Mouse (Mus musculus) intestine, embryonic 15.5 days (tissue): ENCODE results near the gene Syt7. TPM values are rescaled to one million over a fixed set of nuclear protein-coding genes. Genes with fewer than 3 reads are reported as not detected.

Experiments
- ATAC-seq: fragments of 200-750 bp; cut with Nextera tagmentation; 2 replicates; pipeline ENCODE4 v1.8.0; 2017; ENCODE audit warnings: moderate TSS enrichment, moderate library complexity
- H3K27ac ChIP-seq: fragments of 300-500 bp; sonication (generic); 2 replicates; pipeline ENCODE4 v1.5.1; 2015; ENCODE audit warnings: mild to moderate bottlenecking, inconsistent platforms
- H3K27me3 ChIP-seq: fragments of 300-500 bp; sonication (generic); replicated peaks from 2 replicates; pipeline ENCODE4 v1.6.1; 2015; ENCODE audit warnings: inconsistent platforms
- H3K36me3 ChIP-seq: fragments of 300-500 bp; sonication (generic); 2 replicates; pipeline ENCODE4 v1.6.1; 2015; ENCODE audit warnings: inconsistent platforms
- H3K4me1 ChIP-seq: fragments of 300-500 bp; sonication (generic); replicated peaks from 2 replicates; pipeline ENCODE4 v1.6.1; 2015; ENCODE audit warnings: inconsistent platforms
- H3K4me2 ChIP-seq: fragments of 300-500 bp; sonication (generic); replicated peaks from 2 replicates; pipeline ENCODE4 v1.6.1; 2015; ENCODE audit warnings: mild to moderate bottlenecking, inconsistent platforms
- H3K4me3 ChIP-seq: fragments of 300-500 bp; sonication (generic); replicated peaks from 2 replicates; pipeline ENCODE4 v1.5.1; 2015; ENCODE audit warnings: inconsistent platforms
- H3K9ac ChIP-seq: fragments of 300-500 bp; sonication (generic); 2 replicates; pipeline ENCODE4 v1.6.1; 2015; ENCODE audit warnings: inconsistent platforms
- H3K9me3 ChIP-seq: fragments of 300-500 bp; sonication (generic); 2 replicates; pipeline ENCODE4 v1.6.1; 2016; ENCODE audit warnings: inconsistent platforms
- WGBS: fragments of 180-500 bp; shearing (Covaris S2); methylation state at CpG from one replicate; pipeline ENCODE4 v1.1.7; 2015; 5-methylcytosine and 5-hydroxymethylcytosine counted together
- polyA plus RNA-seq: library from polyadenylated mRNA; unstranded; fragments of >200 nt; fragmentation: Nextera tagmentation; extraction: Ambion mirVana; gene quantifications from 2 replicates; pipeline ENCODE4 v1.2.1, GENCODE M21; 2015

The Syt7 gene
- polyA plus RNA-seq, 1 experiment from 2014 or later: 1.7 TPM

- no peak overlapping the region for H3K4me3 ChIP-seq
- WGBS: 49% methylated on average over 3 of the region's 3 CpGs
- H3K9ac ChIP-seq: no peak overlapping the region
- peaks cover 34% of the 10 kb centered on the region for H3K4me1 ChIP-seq
- H3K36me3 ChIP-seq: no peaks in the 10 kb centered on the region
- H3K27ac ChIP-seq: no peak overlapping the region
- H3K9me3 ChIP-seq: no peaks in the 10 kb centered on the region
- H3K4me2 ChIP-seq: no peak overlapping the region
- no peak for ATAC-seq
- H3K27me3 ChIP-seq: no peaks in the 10 kb centered on the region
These were observed 42.5 kb downstream of the Syt7 start for GRCm38 (mm10) chr19:10431410-10431809.

GRCm38 (mm10) chr19:10431841-10432240 lies 43.0 kb downstream of the Syt7 start:
- no peak for ATAC-seq
- WGBS: 58% methylated on average over 4 of the region's 4 CpGs
- Histone ChIP-seq H3K4me3 (no peak overlapping the region), H3K36me3 (no peaks in the 10 kb centered on the region), H3K9me3 (no peaks in the 10 kb centered on the region), H3K27me3 (no peaks in the 10 kb centered on the region), H3K4me1 (peaks cover 30% of the 10 kb centered on the region), H3K27ac (no peak overlapping the region), H3K9ac (no peak overlapping the region), H3K4me2 (no peak overlapping the region)

- no peaks in the 10 kb centered on the region for H3K9me3 ChIP-seq
- H3K27me3 ChIP-seq: no peaks in the 10 kb centered on the region
- no peak overlapping the region for H3K9ac ChIP-seq
- no peak overlapping the region for H3K4me2 ChIP-seq
- no peak overlapping the region for H3K27ac ChIP-seq
- H3K4me3 ChIP-seq: no peak overlapping the region
- WGBS: 78% methylated on average over 7 of the region's 7 CpGs
- peaks cover 18% of the 10 kb centered on the region for H3K4me1 ChIP-seq
- no peak for ATAC-seq
- no peaks in the 10 kb centered on the region for H3K36me3 ChIP-seq
These were observed 44.3 kb downstream of the Syt7 start for GRCm38 (mm10) chr19:10433225-10433624.

GRCm38 (mm10) chr19:10433879-10434540 lies 45.1 kb downstream of the Syt7 start:
- Histone ChIP-seq H3K27ac (no peak overlapping the region), H3K4me1 (peaks cover 16% of the 10 kb centered on the region), H3K4me2 (no peak overlapping the region), H3K9me3 (no peaks in the 10 kb centered on the region), H3K36me3 (no peaks in the 10 kb centered on the region), H3K4me3 (no peak overlapping the region), H3K27me3 (no peaks in the 10 kb centered on the region), H3K9ac (no peak overlapping the region)
- no peak for ATAC-seq
- WGBS: 67% methylated on average over 9 of the region's 9 CpGs

- H3K9me3 ChIP-seq: no peaks in the 10 kb centered on the region
- H3K36me3 ChIP-seq: no peaks in the 10 kb centered on the region
- no peak overlapping the region for H3K27ac ChIP-seq
- H3K9ac ChIP-seq: no peak overlapping the region
- no peak overlapping the region for H3K4me2 ChIP-seq
- peaks cover 16% of the 10 kb centered on the region for H3K4me1 ChIP-seq
- peak; percentile 65 for ATAC-seq
- H3K4me3 ChIP-seq: no peak overlapping the region
- WGBS: 55% methylated on average over 6 of the region's 6 CpGs
- H3K27me3 ChIP-seq: no peaks in the 10 kb centered on the region
These were observed 46.0 kb downstream of the Syt7 start for GRCm38 (mm10) chr19:10434927-10435326.

GRCm38 (mm10) chr19:10435908-10436307 lies 47.0 kb downstream of the Syt7 start:
- Histone ChIP-seq H3K9ac (no peak overlapping the region), H3K4me2 (no peak overlapping the region), H3K27ac (no peak overlapping the region), H3K27me3 (no peaks in the 10 kb centered on the region), H3K4me1 (peaks cover 6% of the 10 kb centered on the region), H3K4me3 (no peak overlapping the region), H3K36me3 (no peaks in the 10 kb centered on the region), H3K9me3 (no peaks in the 10 kb centered on the region)
- ATAC-seq: peak; percentile 32; the same call in 1 of the 2 replicates
- 33% methylated on average over 3 of the region's 3 CpGs for WGBS

GRCm38 (mm10) chr19:10436726-10437125 lies 47.8 kb downstream of the Syt7 start:
- WGBS: 17% methylated on average over 1 of the region's 1 CpGs
- Histone ChIP-seq H3K9ac (no peak overlapping the region), H3K4me3 (no peak overlapping the region), H3K9me3 (no peaks in the 10 kb centered on the region), H3K4me2 (no peak overlapping the region), H3K27me3 (no peaks in the 10 kb centered on the region), H3K4me1 (0 out of 2 replicates have a peak, but pooled peaks cover 2% of the 10 kb centered on the region), H3K36me3 (no peaks in the 10 kb centered on the region), H3K27ac (no peak overlapping the region)
- no peak for ATAC-seq

- Histone ChIP-seq H3K4me3 (no peak overlapping the region), H3K9me3 (no peaks in the 10 kb centered on the region), H3K36me3 (no peaks in the 10 kb centered on the region), H3K27me3 (no peaks in the 10 kb centered on the region), H3K4me1 (no peaks in the 10 kb centered on the region), H3K4me2 (no peak overlapping the region), H3K9ac (no peak overlapping the region), H3K27ac (no peak overlapping the region)
- no peak for ATAC-seq
- 75% methylated on average over 1 of the region's 1 CpGs for whole genome bisulfite sequencing
These were observed 48.6 kb downstream of the Syt7 start for GRCm38 (mm10) chr19:10437521-10437920.

- no peak overlapping the region for H3K27ac ChIP-seq
- H3K9me3 ChIP-seq: no peaks in the 10 kb centered on the region
- no peak overlapping the region for H3K4me3 ChIP-seq
- H3K9ac ChIP-seq: no peak overlapping the region
- no peaks in the 10 kb centered on the region for H3K36me3 ChIP-seq
- no peaks in the 10 kb centered on the region for H3K4me1 ChIP-seq
- H3K4me2 ChIP-seq: no peak overlapping the region
- WGBS: 90% methylated on average over 15 of the region's 15 CpGs
- no peaks in the 10 kb centered on the region for H3K27me3 ChIP-seq
- ATAC-seq: no peak
These were observed 55.9 kb downstream of the Syt7 start for GRCm38 (mm10) chr19:10444685-10445369.

GRCm38 (mm10) chr19:10448275-10448674 lies 59.4 kb downstream of the Syt7 start:
- 95% methylated on average over 7 of the region's 7 CpGs for WGBS
- Histone ChIP-seq H3K9ac (no peak overlapping the region), H3K4me1 (no peaks in the 10 kb centered on the region), H3K27me3 (peaks cover 8% of the 10 kb centered on the region), H3K36me3 (no peaks in the 10 kb centered on the region), H3K4me3 (no peak overlapping the region), H3K4me2 (no peak overlapping the region), H3K9me3 (no peaks in the 10 kb centered on the region), H3K27ac (no peak overlapping the region)
- no peak for ATAC-seq

GRCm38 (mm10) chr19:10449190-10449589 lies 60.3 kb downstream of the Syt7 start:
- H3K4me1 ChIP-seq: no peaks in the 10 kb centered on the region
- H3K27me3 ChIP-seq: peaks cover 14% of the 10 kb centered on the region
- no peak overlapping the region for H3K4me3 ChIP-seq
- 71% methylated on average over 6 of the region's 6 CpGs for WGBS
- no peaks in the 10 kb centered on the region for H3K36me3 ChIP-seq
- no peak overlapping the region for H3K4me2 ChIP-seq
- no peak overlapping the region for H3K9ac ChIP-seq
- H3K9me3 ChIP-seq: no peaks in the 10 kb centered on the region
- H3K27ac ChIP-seq: no peak overlapping the region
- peak; percentile 39; the same call in 1 of the 2 replicates for ATAC-seq

GRCm38 (mm10) chr19:10449708-10450107 lies 60.8 kb downstream of the Syt7 start:
- ATAC-seq: peak; percentile 67
- WGBS: 5% methylated on average over 3 of the region's 3 CpGs
- H3K27me3 ChIP-seq: peaks cover 19% of the 10 kb centered on the region
- H3K4me3 ChIP-seq: no peak overlapping the region
- no peak overlapping the region for H3K9ac ChIP-seq
- H3K4me1 ChIP-seq: no peaks in the 10 kb centered on the region
- H3K4me2 ChIP-seq: no peak overlapping the region
- no peaks in the 10 kb centered on the region for H3K9me3 ChIP-seq
- no peak overlapping the region for H3K27ac ChIP-seq
- H3K36me3 ChIP-seq: no peaks in the 10 kb centered on the region
